Mouse (Mus musculus) adrenal gland (tissue): ENCODE data around the gene Cntn5.

Experiments
- intact Hi-C: fragments of 180-260 bp; cut with DNase I; formaldehyde crosslinking; loops from one replicate; pipeline ENCODE4 v1.15.1; 2025

The Cntn5 gene

GRCm38 (mm10) chr9:10233364-10233763, 671.2 kb downstream of the Cntn5 start:
- intact Hi-C loops = no loop called here

- intact Hi-C loops = no loop called here
These were observed 672.5 kb downstream of the Cntn5 start for GRCm38 (mm10) chr9:10232066-10232465.

- intact Hi-C loops = no loop called here
These were observed 673.6 kb downstream of the Cntn5 start for GRCm38 (mm10) chr9:10230973-10231372.

GRCm38 (mm10) chr9:10229716-10230115, 674.9 kb downstream of the Cntn5 start:
- intact Hi-C loops = no loop called here

GRCm38 (mm10) chr9:10226013-10226412, 678.6 kb downstream of the Cntn5 start:
- intact Hi-C loops = no loop called here

GRCm38 (mm10) chr9:10186063-10186462, 718.5 kb downstream of the Cntn5 start:
- intact Hi-C loops = no loop called here

- intact Hi-C loops = no loop called here
These were observed 734.0 kb downstream of the Cntn5 start for GRCm38 (mm10) chr9:10170526-10170925.

- intact Hi-C loops = no loop called here
These were observed 783.1 kb downstream of the Cntn5 start for GRCm38 (mm10) chr9:10121350-10122057.

- intact Hi-C loops = no loop called here
These were observed 788.0 kb downstream of the Cntn5 start for GRCm38 (mm10) chr9:10116581-10116980.

- intact Hi-C loops = no loop called here
These were observed 795.4 kb downstream of the Cntn5 start for GRCm38 (mm10) chr9:10109156-10109555.

- intact Hi-C loops = no loop called here
These were observed 796.7 kb downstream of the Cntn5 start for GRCm38 (mm10) chr9:10107861-10108260.

GRCm38 (mm10) chr9:10101812-10102440, 802.6 kb downstream of the Cntn5 start:
- intact Hi-C loops = no loop called here

- intact Hi-C loops = no loop called here
These were observed 828.3 kb downstream of the Cntn5 start for GRCm38 (mm10) chr9:10076282-10076681.

- intact Hi-C loops = no loop called here
These were observed 831.2 kb downstream of the Cntn5 start for GRCm38 (mm10) chr9:10073401-10073800.

GRCm38 (mm10) chr9:10072860-10073259, 831.7 kb downstream of the Cntn5 start:
- intact Hi-C loops = no loop called here

GRCm38 (mm10) chr9:10071271-10071670, 833.3 kb downstream of the Cntn5 start:
- intact Hi-C loops = no loop called here

- intact Hi-C loops = no loop called here
These were observed 859.4 kb downstream of the Cntn5 start for GRCm38 (mm10) chr9:10044969-10045789.

- intact Hi-C loops = no loop called here
These were observed 861.6 kb downstream of the Cntn5 start for GRCm38 (mm10) chr9:10043001-10043400.

- intact Hi-C loops = no loop called here
These were observed 889.4 kb downstream of the Cntn5 start for GRCm38 (mm10) chr9:10015129-10015528.

- intact Hi-C loops = no loop called here
These were observed 920.5 kb downstream of the Cntn5 start for GRCm38 (mm10) chr9:9984028-9984427.

GRCm38 (mm10) chr9:9983220-9983619, 921.4 kb downstream of the Cntn5 start:
- intact Hi-C loops = no loop called here

- intact Hi-C loops = no loop called here
These were observed 939.2 kb downstream of the Cntn5 start for GRCm38 (mm10) chr9:9965370-9965769.
